Mouse (Mus musculus) limb, embryonic 14.5 days (tissue): Measurements from ENCODE around the gene Sidt2. TPM values are rescaled to one million over a fixed set of nuclear protein-coding genes. Genes with fewer than 3 reads are reported as not detected.

Experiments
- ATAC-seq: fragments of 200-750 bp; cut with Nextera tagmentation; 2 replicates; pipeline ENCODE4 v1.8.0; 2017; ENCODE audit warnings: low read depth, moderate number of reproducible peaks, moderate TSS enrichment; ENCODE audit not compliant: low FRiP score
- DNase-seq: peaks from one replicate; pipeline ENCODE4 v3.0.0-alpha.2; 2015; ENCODE audit warnings: low spot score
- H3K27ac ChIP-seq: fragments of 300-500 bp; sonication (generic); replicated peaks from 2 replicates; pipeline ENCODE4 v1.5.1; 2014; ENCODE audit warnings: low read depth, mild to moderate bottlenecking, low read length, moderate library complexity, mixed read lengths
- H3K27me3 ChIP-seq: fragments of 300-500 bp; sonication (generic); 2 replicates; pipeline ENCODE4 v1.6.1; 2014; ENCODE audit warnings: low read length, mixed read lengths; ENCODE audit not compliant: control insufficient read depth, insufficient read depth
- H3K36me3 ChIP-seq: fragments of 300-500 bp; sonication (generic); 2 replicates; pipeline ENCODE4 v1.6.1; 2014; ENCODE audit warnings: mild to moderate bottlenecking, low read length, moderate library complexity, mixed read lengths; ENCODE audit not compliant: control insufficient read depth, insufficient read depth
- H3K4me1 ChIP-seq: fragments of 300-500 bp; sonication (generic); 2 replicates; pipeline ENCODE4 v1.6.1; 2014; ENCODE audit warnings: antibody characterized with exemption, low read length, mixed read lengths; ENCODE audit not compliant: control insufficient read depth, insufficient read depth
- H3K4me2 ChIP-seq: fragments of 300-500 bp; sonication (generic); replicated peaks from 2 replicates; pipeline ENCODE4 v1.6.1; 2014; ENCODE audit warnings: low read depth, mild to moderate bottlenecking, low read length, moderate library complexity; ENCODE audit not compliant: severe bottlenecking
- H3K4me3 ChIP-seq: fragments of 300-500 bp; sonication (generic); replicated peaks from 2 replicates; pipeline ENCODE4 v1.5.1; 2014; ENCODE audit warnings: low read length
- H3K9ac ChIP-seq: fragments of 300-500 bp; sonication (generic); 2 replicates; pipeline ENCODE4 v1.6.1; 2014; ENCODE audit warnings: mild to moderate bottlenecking, low read depth, low read length, moderate library complexity; ENCODE audit not compliant: severe bottlenecking
- H3K9me3 ChIP-seq: fragments of 300-500 bp; sonication (generic); 2 replicates; pipeline ENCODE4 v1.6.1; 2016; ENCODE audit warnings: low read length; ENCODE audit not compliant: control insufficient read depth
- POLR2A ChIP-seq: fragments of 200-500 bp; IDR thresholded peaks from 2 replicates; pipeline ENCODE4 v1.8.0; 2012; ENCODE audit warnings: inconsistent platforms, mild to moderate bottlenecking, moderate library complexity, borderline replicate concordance; ENCODE audit not compliant: insufficient read depth, insufficient read length; ENCODE audit errors: extremely low read depth
- WGBS: fragments of 180-500 bp; shearing (Covaris S2); extraction: QIAGEN DNeasy Blood & Tissue Kit; methylation state at CpG from one replicate; pipeline ENCODE4 v1.1.7; 2014; 5-methylcytosine and 5-hydroxymethylcytosine counted together
- polyA plus RNA-seq, 2 experiments: library from polyadenylated mRNA; depleted of rRNA in 1 of 2; stranded (reverse) in 1 of 2; unstranded in 1 of 2; fragments of >200 nt; fragmentation: Nextera tagmentation in 1 of 2; extraction: Ambion mirVana in 1 of 2; gene quantifications; 2 replicates each; pipeline versions ENCODE4 v1.2.1 to v1.2.3; 2012 to 2014

Sidt2 gene
- polyA plus RNA-seq, 2 experiments, result 56.1 to 121 TPM

GRCm38 (mm10) chr9:45976884-45977283 lies 21.8 kb upstream of the Sidt2 start:
- DNase-seq, result no peak
- Histone ChIP-seq H3K4me1 (peaks cover 3% of the 10 kb centered on the region; the same call in 1 of the 2 replicates), H3K9me3 (no peaks in the 10 kb centered on the region), H3K4me3 (no peak overlapping the region), H3K9ac (no peak overlapping the region), H3K27me3 (no peaks in the 10 kb centered on the region), H3K36me3 (peaks cover 51% of the 10 kb centered on the region), H3K4me2 (no peak overlapping the region), H3K27ac (no peak overlapping the region)
- TF ChIP-seq POLR2A, result no peak
- no peak for ATAC-seq
- WGBS, result 90% methylated on average over 2 of the region's 2 CpGs

GRCm38 (mm10) chr9:45963577-45963976 lies 8.5 kb upstream of the Sidt2 start:
- no peak overlapping the region for H3K27ac ChIP-seq
- DNase-seq (no peak), ATAC-seq (no peak)
- WGBS, result 93% methylated on average over 6 of the region's 6 CpGs
- H3K27me3 ChIP-seq, result no peaks in the 10 kb centered on the region
- no peaks in the 10 kb centered on the region for H3K4me1 ChIP-seq
- TF ChIP-seq POLR2A, result no peak
- no peak overlapping the region for H3K4me2 ChIP-seq
- no peak overlapping the region for H3K4me3 ChIP-seq
- no peaks in the 10 kb centered on the region for H3K9me3 ChIP-seq
- no peak overlapping the region for H3K9ac ChIP-seq
- peaks cover 76% of the 10 kb centered on the region for H3K36me3 ChIP-seq

GRCm38 (mm10) chr9:45961855-45962254 lies 6.8 kb upstream of the Sidt2 start:
- no peak overlapping the region for H3K4me3 ChIP-seq
- 85% methylated on average over 2 of the region's 2 CpGs for WGBS
- no peak overlapping the region for H3K4me2 ChIP-seq
- H3K36me3 ChIP-seq, result peaks cover 60% of the 10 kb centered on the region
- no peak overlapping the region for H3K9ac ChIP-seq
- DNase-seq, result no peak
- no peak for ATAC-seq
- no peak overlapping the region for H3K27ac ChIP-seq
- TF ChIP-seq POLR2A, result no peak
- no peaks in the 10 kb centered on the region for H3K4me1 ChIP-seq
- no peaks in the 10 kb centered on the region for H3K9me3 ChIP-seq
- no peaks in the 10 kb centered on the region for H3K27me3 ChIP-seq

- H3K4me2 ChIP-seq, result no peak overlapping the region
- no peak overlapping the region for H3K4me3 ChIP-seq
- H3K36me3 ChIP-seq, result peaks cover 38% of the 10 kb centered on the region
- DNase-seq, result no peak
- ATAC-seq, result no peak
- no peaks in the 10 kb centered on the region for H3K27me3 ChIP-seq
- WGBS, result 79% methylated on average over 7 of the region's 7 CpGs
- H3K9me3 ChIP-seq, result no peaks in the 10 kb centered on the region
- TF ChIP-seq POLR2A, result no peak
- peaks cover 8% of the 10 kb centered on the region; the same call in 1 of the 2 replicates for H3K4me1 ChIP-seq
- H3K27ac ChIP-seq, result no peak overlapping the region
- no peak overlapping the region for H3K9ac ChIP-seq
Observed at GRCm38 (mm10) chr9:45959661-45960060, 4.6 kb upstream of the Sidt2 start.

DNA sequence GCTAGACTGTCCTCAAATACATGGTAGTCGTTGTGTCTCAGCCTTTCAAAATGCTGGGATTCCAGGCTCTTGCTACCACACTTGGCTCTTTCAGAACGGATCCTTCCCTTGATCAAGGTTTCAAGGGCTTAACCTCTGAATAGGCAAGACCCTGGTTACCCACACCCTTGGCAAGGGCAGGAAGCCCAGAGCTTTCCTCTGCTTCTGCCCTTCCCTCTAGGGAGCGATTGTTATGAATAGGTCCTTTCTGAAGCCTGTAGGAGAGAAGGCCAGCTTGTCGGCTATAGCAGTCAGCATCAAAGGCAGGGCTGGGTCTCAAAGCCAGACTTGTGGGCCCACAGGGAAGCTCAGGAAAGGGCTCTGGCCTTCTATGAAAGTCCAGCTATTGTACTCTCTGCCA lies 3.8 kb upstream of the Sidt2 start:
- TF ChIP-seq POLR2A, result no peak
- H3K36me3 ChIP-seq, result peaks cover 30% of the 10 kb centered on the region
- peak overlapping the region; percentile 43; the same call in 1 of the 2 replicates for H3K27ac ChIP-seq
- H3K27me3 ChIP-seq, result no peaks in the 10 kb centered on the region
- H3K4me2 ChIP-seq, result no peak overlapping the region
- H3K4me1 ChIP-seq, result peaks cover 12% of the 10 kb centered on the region
- no peak for ATAC-seq
- no peak overlapping the region for H3K9ac ChIP-seq
- H3K9me3 ChIP-seq, result no peaks in the 10 kb centered on the region
- DNase-seq, result no peak
- WGBS, result 53% methylated on average over 4 of the region's 4 CpGs
- no peak overlapping the region for H3K4me3 ChIP-seq

- Histone ChIP-seq H3K36me3 (peaks cover 23% of the 10 kb centered on the region), H3K27me3 (no peaks in the 10 kb centered on the region), H3K27ac (peak overlapping the region; percentile 43; the same call in 1 of the 2 replicates), H3K4me2 (no peak overlapping the region), H3K9me3 (no peaks in the 10 kb centered on the region), H3K4me1 (peaks cover 15% of the 10 kb centered on the region), H3K9ac (no peak overlapping the region), H3K4me3 (no peak overlapping the region)
- ATAC-seq, result no peak
- no peak for DNase-seq
- TF ChIP-seq POLR2A, result no peak
- WGBS, result 58% methylated on average over 7 of the region's 7 CpGs
Observed at GRCm38 (mm10) chr9:45958023-45958670, 3.1 kb upstream of the Sidt2 start.
